Mouse (Mus musculus) kidney, embryonic 15.5 days (tissue): ENCODE measurements around the gene Muc13. TPM values are rescaled to one million over a fixed set of nuclear protein-coding genes. Genes with fewer than 3 reads are reported as not detected.

Experiments
- ATAC-seq: fragments of 200-750 bp; cut with Nextera tagmentation; replicated peaks from 2 replicates; pipeline ENCODE4 v1.8.0; 2017; ENCODE audit warnings: moderate TSS enrichment; ENCODE audit not compliant: low FRiP score
- H3K27ac ChIP-seq: fragments of 300-500 bp; sonication (generic); 2 replicates; pipeline ENCODE4 v1.5.1; 2015; ENCODE audit warnings: mild to moderate bottlenecking, inconsistent platforms
- H3K27me3 ChIP-seq: fragments of 300-500 bp; sonication (generic); 2 replicates; pipeline ENCODE4 v1.6.1; 2015; ENCODE audit warnings: inconsistent platforms
- H3K36me3 ChIP-seq: fragments of 300-500 bp; sonication (generic); 2 replicates; pipeline ENCODE4 v1.6.1; 2015; ENCODE audit warnings: inconsistent platforms
- H3K4me1 ChIP-seq: fragments of 300-500 bp; sonication (generic); 2 replicates; pipeline ENCODE4 v1.6.1; 2015; ENCODE audit warnings: inconsistent platforms
- H3K4me2 ChIP-seq: fragments of 300-500 bp; sonication (generic); 2 replicates; pipeline ENCODE4 v1.6.1; 2015; ENCODE audit warnings: moderate library complexity, mild to moderate bottlenecking, inconsistent platforms
- H3K4me3 ChIP-seq: fragments of 300-500 bp; sonication (generic); replicated peaks from 2 replicates; pipeline ENCODE4 v1.5.1; 2015; ENCODE audit warnings: mild to moderate bottlenecking, inconsistent platforms
- H3K9ac ChIP-seq: fragments of 300-500 bp; sonication (generic); 2 replicates; pipeline ENCODE4 v1.6.1; 2015; ENCODE audit warnings: mild to moderate bottlenecking, inconsistent platforms
- H3K9me3 ChIP-seq: fragments of 300-500 bp; sonication (generic); replicated peaks from 2 replicates; pipeline ENCODE4 v1.6.1; 2016; ENCODE audit warnings: inconsistent platforms
- WGBS: fragments of 180-500 bp; shearing (Covaris S2); methylation state at CpG from one replicate; pipeline ENCODE4 v1.1.7; 2015; ENCODE audit warnings: mixed read lengths; 5-methylcytosine and 5-hydroxymethylcytosine counted together
- polyA plus RNA-seq: library from polyadenylated mRNA; unstranded; fragments of >200 nt; fragmentation: Nextera tagmentation; extraction: Ambion mirVana; gene quantifications from 2 replicates; pipeline ENCODE4 v1.2.1, GENCODE M21; 2015

Muc13 gene
- polyA plus RNA-seq, 1 experiment from 2014 or later = 0.19 TPM

DNA sequence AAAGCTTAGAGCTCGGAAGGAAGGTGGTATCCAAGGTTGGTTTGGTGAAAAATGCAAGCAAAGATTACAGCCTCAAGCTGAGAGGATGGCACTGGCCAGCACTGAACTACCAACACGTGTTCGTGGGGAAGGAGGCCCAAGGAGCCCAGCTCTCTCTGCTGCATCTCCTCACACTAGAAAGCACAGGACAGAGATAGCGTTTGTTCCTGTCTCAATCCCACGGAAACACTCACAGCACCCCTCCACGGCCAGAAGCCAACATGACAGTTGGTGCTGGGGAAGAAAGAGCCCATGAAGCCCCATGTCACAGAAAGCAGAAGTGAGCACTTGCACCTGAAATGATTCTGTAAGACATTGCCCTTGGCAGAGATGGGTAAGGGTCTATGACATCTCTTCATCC is 37.4 kb upstream of the Muc13 start:
- WGBS = 74% methylated on average over 6 of the region's 6 CpGs
- no peaks in the 10 kb centered on the region for H3K27me3 ChIP-seq
- no peak overlapping the region for H3K9ac ChIP-seq
- no peak overlapping the region for H3K27ac ChIP-seq
- no peaks in the 10 kb centered on the region for H3K9me3 ChIP-seq
- ATAC-seq = no peak
- no peak overlapping the region for H3K4me2 ChIP-seq
- H3K36me3 ChIP-seq = peaks cover 36% of the 10 kb centered on the region
- H3K4me1 ChIP-seq = peaks cover 3% of the 10 kb centered on the region; the same call in 1 of the 2 replicates
- no peak overlapping the region for H3K4me3 ChIP-seq

DNA sequence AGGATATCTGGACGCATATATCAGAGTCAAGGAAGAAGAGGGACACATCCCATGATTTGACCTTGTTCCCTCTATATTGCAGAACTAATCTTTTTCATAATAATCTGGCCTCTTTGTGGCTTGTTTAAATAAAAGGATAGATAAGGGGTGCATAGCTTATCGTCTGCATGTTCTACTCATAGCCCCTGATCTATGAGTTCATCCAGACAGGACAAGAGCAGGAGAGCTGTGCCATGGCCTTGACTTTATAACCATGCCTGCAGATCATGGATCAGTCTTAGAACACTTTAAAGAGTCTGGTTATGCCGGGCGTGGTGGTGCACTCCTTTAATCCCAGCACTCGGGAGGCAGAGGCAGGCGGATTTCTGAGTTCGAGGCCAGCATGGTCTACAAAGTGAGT is 34.6 kb upstream of the Muc13 start:
- Histone ChIP-seq H3K27me3 (no peaks in the 10 kb centered on the region), H3K4me3 (no peak overlapping the region), H3K9ac (no peak overlapping the region), H3K27ac (no peak overlapping the region), H3K4me1 (peaks cover 3% of the 10 kb centered on the region; the same call in 1 of the 2 replicates), H3K9me3 (no peaks in the 10 kb centered on the region), H3K36me3 (peaks cover 25% of the 10 kb centered on the region), H3K4me2 (no peak overlapping the region)
- 89% methylated on average over 7 of the region's 7 CpGs for WGBS
- ATAC-seq = no peak

DNA sequence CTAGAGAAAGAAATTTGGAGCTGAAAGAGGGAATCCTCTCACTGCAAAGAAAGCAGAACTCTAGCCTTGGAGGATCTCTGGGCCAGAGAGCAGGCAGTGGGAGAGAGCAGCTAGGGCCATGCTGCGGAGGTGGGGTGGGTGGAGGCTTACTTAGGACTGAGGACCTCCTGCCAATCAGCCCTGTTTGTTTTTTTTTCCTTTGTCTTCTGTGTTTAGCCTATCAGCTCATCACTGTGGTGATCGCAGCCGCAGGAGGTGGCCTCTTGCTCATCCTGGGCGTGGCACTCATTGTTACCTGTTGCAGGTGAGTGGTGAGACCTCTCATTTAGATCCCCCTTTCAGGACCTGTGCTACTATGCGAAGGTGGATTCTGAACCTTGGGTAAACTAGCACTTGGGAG is 33.3 kb upstream of the Muc13 start:
- Histone ChIP-seq H3K4me2 (no peak overlapping the region), H3K9ac (no peak overlapping the region), H3K4me1 (peaks cover 3% of the 10 kb centered on the region; the same call in 1 of the 2 replicates), H3K9me3 (no peaks in the 10 kb centered on the region), H3K27me3 (no peaks in the 10 kb centered on the region), H3K36me3 (peaks cover 19% of the 10 kb centered on the region), H3K4me3 (no peak overlapping the region), H3K27ac (no peak overlapping the region)
- 60% methylated on average over 5 of the region's 5 CpGs for WGBS
- no peak for ATAC-seq

DNA sequence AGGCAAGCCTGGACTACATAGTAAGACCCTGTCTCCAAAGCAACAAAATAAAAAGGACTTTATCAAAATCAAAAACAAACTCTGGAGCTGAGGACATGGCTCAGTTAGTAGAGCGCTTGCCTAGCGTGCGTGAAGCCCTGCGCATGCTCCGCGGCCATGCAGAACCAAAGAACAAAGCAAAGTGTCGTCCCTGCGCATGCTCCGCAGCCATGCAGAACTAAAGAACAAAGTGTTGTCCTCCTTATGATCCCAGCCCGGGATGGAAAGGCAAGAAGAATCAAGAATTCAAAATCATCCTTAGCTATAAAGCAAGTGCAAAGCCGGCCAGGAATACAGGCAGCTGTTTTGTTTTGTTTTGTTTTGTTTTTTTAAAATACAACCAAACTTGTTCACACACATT is 32.8 kb upstream of the Muc13 start:
- Histone ChIP-seq H3K4me2 (no peak overlapping the region), H3K4me1 (peaks cover 3% of the 10 kb centered on the region; the same call in 1 of the 2 replicates), H3K9ac (no peak overlapping the region), H3K9me3 (no peaks in the 10 kb centered on the region), H3K27ac (no peak overlapping the region), H3K27me3 (no peaks in the 10 kb centered on the region), H3K36me3 (peaks cover 19% of the 10 kb centered on the region), H3K4me3 (no peak overlapping the region)
- no peak for ATAC-seq
- WGBS = 75% methylated on average over 11 of the region's 11 CpGs

DNA sequence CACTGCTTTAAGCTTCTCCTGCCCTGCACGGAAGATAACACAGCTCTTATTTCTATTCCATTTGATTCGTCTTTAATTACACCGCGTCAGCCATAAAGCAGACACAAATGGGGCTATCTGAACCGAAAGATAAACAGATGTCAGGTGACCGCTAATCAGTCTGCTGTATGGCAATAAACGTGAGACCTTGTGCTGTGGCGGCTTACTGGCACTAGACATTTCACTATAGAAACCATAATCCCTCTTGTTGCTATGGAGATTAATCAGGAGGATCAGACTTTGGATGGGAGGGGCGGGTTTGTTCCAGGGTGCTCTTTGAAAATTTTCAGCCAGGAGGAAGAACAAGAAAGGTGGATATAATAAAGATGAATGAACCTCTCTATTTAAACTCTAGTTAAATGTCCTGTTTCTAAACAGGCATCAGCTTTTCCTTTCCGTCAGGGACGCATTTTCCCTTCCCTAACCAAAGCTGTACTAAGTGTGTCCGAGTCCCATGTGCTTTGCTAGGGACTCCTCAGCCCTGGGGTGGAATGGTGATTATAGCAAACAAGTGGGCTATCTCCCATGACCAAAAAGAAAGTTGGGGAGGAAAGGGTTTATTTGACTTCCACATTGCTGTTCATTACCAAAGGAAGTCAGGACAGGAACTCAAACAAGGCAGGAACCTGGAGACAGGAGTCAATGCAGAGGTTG is 29.2 kb upstream of the Muc13 start:
- peaks cover 12% of the 10 kb centered on the region for H3K36me3 ChIP-seq
- 48% methylated on average over 12 of the region's 12 CpGs for WGBS

DNA sequence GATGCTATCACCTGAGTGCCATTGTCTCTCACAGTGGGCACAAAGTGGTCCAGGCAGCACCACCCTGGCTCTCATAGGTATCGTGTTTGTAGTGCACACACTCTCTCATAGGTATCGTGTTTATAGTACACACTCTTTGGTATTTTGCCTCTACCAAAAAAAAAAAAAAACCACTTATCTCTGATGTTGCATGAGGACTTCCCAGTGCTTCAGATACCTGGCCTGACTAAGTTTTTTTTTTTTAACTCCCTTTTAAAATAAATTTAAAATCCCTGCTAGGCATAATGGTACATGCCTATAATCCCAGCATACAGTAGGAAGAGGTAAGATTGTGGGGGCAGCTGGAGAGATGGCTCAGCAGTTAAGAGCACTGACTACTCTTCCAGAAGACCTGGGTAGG is 28.4 kb upstream of the Muc13 start:
- Histone ChIP-seq H3K36me3 (peaks cover 12% of the 10 kb centered on the region), H3K4me3 (no peak overlapping the region), H3K27ac (no peak overlapping the region), H3K27me3 (no peaks in the 10 kb centered on the region), H3K9me3 (no peaks in the 10 kb centered on the region), H3K4me2 (no peak overlapping the region), H3K4me1 (peaks cover 2% of the 10 kb centered on the region; the same call in 1 of the 2 replicates), H3K9ac (no peak overlapping the region)
- no peak for ATAC-seq
- 91% methylated on average over 2 of the region's 2 CpGs for WGBS

More for the DNA sequence above, 29.2 kb upstream of the Muc13 start:
- no peak overlapping the region for H3K27ac ChIP-seq
- no peaks in the 10 kb centered on the region for H3K27me3 ChIP-seq
- no peak for ATAC-seq
- H3K4me2 ChIP-seq = no peak overlapping the region
- no peak overlapping the region for H3K9ac ChIP-seq
- H3K4me3 ChIP-seq = no peak overlapping the region
- no peaks in the 10 kb centered on the region for H3K9me3 ChIP-seq
- H3K4me1 ChIP-seq = peaks cover 3% of the 10 kb centered on the region; the same call in 1 of the 2 replicates

DNA sequence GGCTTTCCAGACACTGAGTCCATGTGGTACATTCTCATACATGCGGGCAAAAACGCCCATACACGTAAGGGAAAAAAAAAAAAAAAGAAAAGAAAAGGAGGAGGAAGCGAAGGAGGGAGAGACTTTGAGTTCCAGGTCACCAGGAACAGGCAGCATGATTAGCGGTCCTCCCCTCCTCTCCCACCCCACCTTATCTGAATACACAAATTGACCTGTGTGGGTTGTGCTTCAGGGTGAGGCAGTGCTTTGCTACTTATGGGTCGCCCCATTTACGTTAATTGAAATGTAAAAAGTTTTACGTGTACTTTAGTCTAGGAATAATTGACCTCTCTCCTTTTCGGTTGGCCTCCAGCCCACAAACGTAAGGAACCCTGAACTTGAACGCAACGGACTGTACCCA is 27.5 kb upstream of the Muc13 start:
- no peaks in the 10 kb centered on the region for H3K4me1 ChIP-seq
- peaks cover 9% of the 10 kb centered on the region for H3K36me3 ChIP-seq
- ATAC-seq = no peak
- no peak overlapping the region for H3K4me3 ChIP-seq
- no peak overlapping the region for H3K9ac ChIP-seq
- H3K9me3 ChIP-seq = no peaks in the 10 kb centered on the region
- H3K27me3 ChIP-seq = no peaks in the 10 kb centered on the region
- no peak overlapping the region for H3K4me2 ChIP-seq
- WGBS = 83% methylated on average over 12 of the region's 12 CpGs
- H3K27ac ChIP-seq = no peak overlapping the region

DNA sequence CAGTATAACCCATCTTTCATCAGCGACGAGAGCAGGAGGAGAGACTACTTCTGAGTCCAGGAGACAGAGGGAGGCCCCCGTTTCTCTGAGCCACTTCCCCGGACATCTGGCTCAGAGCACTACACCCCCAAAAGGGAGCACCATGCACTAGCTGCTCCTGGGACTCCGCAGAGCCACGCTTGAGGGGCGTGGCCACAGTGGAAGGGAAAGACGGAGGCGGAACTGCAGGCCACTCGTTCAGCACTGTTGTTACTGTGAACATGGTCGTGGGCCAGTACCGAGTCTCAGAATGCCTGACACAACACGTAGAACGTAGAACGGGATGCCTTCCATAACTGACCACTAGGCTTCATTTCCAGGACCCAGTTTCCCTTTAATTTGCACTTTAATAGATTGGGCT is 27.1 kb upstream of the Muc13 start:
- no peak for ATAC-seq
- Histone ChIP-seq H3K36me3 (peaks cover 9% of the 10 kb centered on the region), H3K4me3 (no peak overlapping the region), H3K9ac (no peak overlapping the region), H3K27me3 (no peaks in the 10 kb centered on the region), H3K27ac (no peak overlapping the region), H3K4me1 (no peaks in the 10 kb centered on the region), H3K4me2 (no peak overlapping the region), H3K9me3 (no peaks in the 10 kb centered on the region)
- 67% methylated on average over 15 of the region's 15 CpGs for WGBS

DNA sequence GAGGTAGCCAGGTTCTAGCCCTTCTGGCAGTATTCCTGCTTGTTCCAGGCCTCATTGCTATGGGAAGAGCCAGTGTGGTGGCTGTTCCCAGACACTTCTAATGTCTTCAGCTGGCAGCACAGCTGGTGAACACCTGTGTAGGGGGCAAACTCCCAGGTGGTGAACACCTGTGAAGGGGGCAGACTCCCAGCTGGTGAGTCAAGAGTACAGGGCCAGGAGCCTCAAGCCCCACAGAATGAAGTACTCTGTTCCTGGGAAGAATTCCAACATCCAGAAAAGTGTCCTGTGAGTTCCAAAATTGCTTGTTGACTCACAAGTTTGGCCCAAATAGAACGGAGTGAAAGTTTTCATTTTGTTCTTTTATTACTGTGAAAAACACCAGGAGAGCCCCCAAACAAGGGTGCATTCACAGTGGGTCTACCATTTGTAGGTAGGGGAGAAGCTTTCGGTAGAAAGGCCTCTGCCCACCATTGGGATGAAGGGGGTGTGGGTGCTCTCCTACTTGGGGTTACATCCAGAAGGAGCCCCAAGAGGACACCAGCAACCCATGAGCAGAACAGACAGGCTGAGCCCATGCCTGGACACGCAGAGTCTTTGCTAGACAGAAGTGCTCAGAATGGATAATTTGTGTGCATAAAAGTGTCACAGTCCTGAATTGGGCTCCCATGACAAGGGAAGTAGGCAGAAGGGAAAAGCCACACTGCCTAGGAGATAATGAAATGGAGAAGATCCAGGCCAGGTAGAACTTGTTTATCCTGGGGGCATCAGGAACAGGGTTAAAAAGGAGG is 25.2 kb upstream of the Muc13 start:
- no peaks in the 10 kb centered on the region for H3K9me3 ChIP-seq
- no peak overlapping the region for H3K9ac ChIP-seq
- no peaks in the 10 kb centered on the region for H3K27me3 ChIP-seq
- peaks cover 5% of the 10 kb centered on the region; the same call in 1 of the 2 replicates for H3K36me3 ChIP-seq
- H3K27ac ChIP-seq = no peak overlapping the region
- no peak overlapping the region for H3K4me2 ChIP-seq
- WGBS = 90% methylated on average over 3 of the region's 3 CpGs
- no peak overlapping the region for H3K4me3 ChIP-seq
- no peaks in the 10 kb centered on the region for H3K4me1 ChIP-seq
- ATAC-seq = no peak

DNA sequence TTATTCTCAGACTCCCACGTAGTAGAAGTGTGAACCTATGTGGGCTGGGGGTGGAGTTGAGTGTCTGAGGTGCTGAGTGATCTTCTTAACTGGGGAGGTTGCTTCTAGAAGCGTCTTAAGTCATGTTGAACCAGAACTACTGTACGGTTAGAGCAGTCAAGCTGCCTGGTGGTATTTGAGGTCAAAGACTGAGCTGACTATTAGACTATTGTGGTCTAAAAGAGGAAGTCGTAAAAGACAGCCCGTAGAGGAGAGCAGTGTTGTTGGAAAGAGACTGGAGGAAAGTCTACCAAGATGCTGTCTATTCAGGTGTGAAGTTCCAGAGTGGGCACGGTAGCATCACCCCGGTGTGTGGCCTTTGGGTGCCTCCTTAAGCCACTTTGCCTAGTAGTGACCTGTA is 24.0 kb upstream of the Muc13 start:
- Histone ChIP-seq H3K27me3 (no peaks in the 10 kb centered on the region), H3K9ac (no peak overlapping the region), H3K36me3 (0 out of 2 replicates have a peak, but pooled peaks cover 5% of the 10 kb centered on the region), H3K9me3 (no peaks in the 10 kb centered on the region), H3K4me3 (no peak overlapping the region), H3K4me1 (no peaks in the 10 kb centered on the region), H3K4me2 (no peak overlapping the region), H3K27ac (no peak overlapping the region)
- ATAC-seq = no peak
- WGBS = 58% methylated on average over 7 of the region's 7 CpGs

DNA sequence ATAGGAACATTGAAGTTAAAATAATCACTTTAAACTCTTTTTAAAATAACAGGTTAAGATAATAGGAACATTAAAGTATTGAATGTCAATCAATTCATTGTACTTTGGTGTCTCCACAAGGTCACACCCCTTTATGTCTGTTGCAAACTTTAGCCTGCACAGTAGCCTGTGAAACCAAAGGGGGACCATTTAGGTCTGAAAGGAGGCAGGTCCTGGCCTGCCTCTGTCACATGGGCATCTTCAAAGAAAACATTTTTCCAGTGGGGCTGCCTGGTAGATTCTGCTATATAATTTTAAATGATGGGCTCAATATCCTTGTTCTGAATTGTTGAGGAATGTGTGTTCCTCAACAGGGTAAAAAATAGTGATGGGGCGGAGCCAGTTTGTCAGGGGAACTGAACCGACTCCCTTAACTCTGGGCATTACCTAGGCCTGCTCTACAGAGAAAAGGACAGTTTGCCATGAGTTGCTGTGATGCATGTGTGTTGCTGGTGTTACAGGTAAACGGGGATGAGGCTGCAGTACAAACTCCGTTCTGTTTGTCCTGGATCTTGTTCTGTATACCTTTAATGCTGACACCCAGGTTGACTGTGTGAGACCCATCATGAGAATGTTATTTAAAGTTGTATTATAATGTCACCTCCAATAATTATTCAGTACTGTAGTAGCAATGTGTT is 22.9 kb upstream of the Muc13 start:
- no peaks in the 10 kb centered on the region for H3K4me1 ChIP-seq
- no peaks in the 10 kb centered on the region for H3K9me3 ChIP-seq
- H3K4me2 ChIP-seq = no peak overlapping the region
- no peak for ATAC-seq
- no peaks in the 10 kb centered on the region for H3K27me3 ChIP-seq
- H3K36me3 ChIP-seq = 0 out of 2 replicates have a peak, but pooled peaks cover 5% of the 10 kb centered on the region
- no peak overlapping the region for H3K27ac ChIP-seq
- no peak overlapping the region for H3K4me3 ChIP-seq
- 92% methylated on average over 4 of the region's 4 CpGs for WGBS
- H3K9ac ChIP-seq = no peak overlapping the region

DNA sequence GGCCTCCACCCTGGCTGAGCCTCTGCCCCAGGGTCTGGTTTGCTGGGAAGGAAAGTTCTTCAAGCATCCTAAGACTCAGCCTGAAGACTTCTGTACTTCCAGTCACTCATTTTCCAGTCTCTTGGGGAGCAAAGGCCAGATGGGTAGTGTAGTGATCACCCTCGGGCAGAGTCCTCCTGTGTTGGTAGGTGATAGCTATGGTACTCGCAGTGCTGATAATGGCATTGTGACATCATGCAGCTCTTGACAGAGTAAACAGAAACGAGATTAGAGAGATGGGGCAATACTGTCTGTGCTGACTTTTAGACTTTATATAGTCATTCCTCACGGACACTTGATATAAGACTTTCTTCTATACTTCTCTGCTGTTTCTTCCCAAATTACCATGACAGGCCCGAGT is 21.0 kb upstream of the Muc13 start:
- Histone ChIP-seq H3K27me3 (no peaks in the 10 kb centered on the region), H3K36me3 (no peaks in the 10 kb centered on the region), H3K9me3 (no peaks in the 10 kb centered on the region), H3K4me2 (no peak overlapping the region), H3K9ac (no peak overlapping the region), H3K4me1 (no peaks in the 10 kb centered on the region), H3K4me3 (no peak overlapping the region), H3K27ac (no peak overlapping the region)
- ATAC-seq = no peak
- 89% methylated on average over 5 of the region's 5 CpGs for WGBS
